Mouse (Mus musculus) forebrain, embryonic 10.5 days (tissue): ENCODE results near the gene Acap2. TPM values are rescaled to one million over a fixed set of nuclear protein-coding genes. Genes with fewer than 3 reads are reported as not detected.

Experiments
- DNase-seq: peaks from one replicate; pipeline ENCODE4 v3.0.0-alpha.2; 2017; ENCODE audit warnings: low spot score; ENCODE audit errors: extremely low spot score
- H3K27ac ChIP-seq: fragments of 300-500 bp; sonication (generic); 2 replicates; pipeline ENCODE4 v1.5.1; 2016; ENCODE audit warnings: mild to moderate bottlenecking
- H3K27me3 ChIP-seq: fragments of 300-500 bp; sonication (generic); 2 replicates; pipeline ENCODE4 v1.6.1; 2016; ENCODE audit warnings: mild to moderate bottlenecking; ENCODE audit not compliant: poor library complexity, severe bottlenecking
- H3K36me3 ChIP-seq: fragments of 300-500 bp; sonication (generic); replicated peaks from 2 replicates; pipeline ENCODE4 v1.6.1; 2016; ENCODE audit warnings: mild to moderate bottlenecking, moderate library complexity
- H3K4me1 ChIP-seq: fragments of 300-500 bp; sonication (generic); 2 replicates; pipeline ENCODE4 v1.6.1; 2016
- H3K4me3 ChIP-seq: fragments of 300-500 bp; sonication (generic); 2 replicates; pipeline ENCODE4 v1.5.1; 2016; ENCODE audit warnings: mild to moderate bottlenecking, moderate library complexity
- H3K9me3 ChIP-seq: fragments of 300-500 bp; sonication (generic); 2 replicates; pipeline ENCODE4 v1.6.1; 2016; ENCODE audit warnings: mild to moderate bottlenecking, moderate library complexity
- WGBS: fragments of 180-500 bp; shearing (Covaris S2); methylation state at CpG from one replicate; pipeline ENCODE4 v1.1.7; 2016; 5-methylcytosine and 5-hydroxymethylcytosine counted together
- polyA plus RNA-seq: library from polyadenylated mRNA; unstranded; fragments of >200 nt; fragmentation: Nextera tagmentation; extraction: Ambion mirVana; gene quantifications from 2 replicates; pipeline ENCODE4 v1.2.1, GENCODE M21; 2016

Acap2 gene
- polyA plus RNA-seq, 1 experiment from 2014 or later, result 18.4 TPM

- H3K36me3 ChIP-seq, result no peaks in the 10 kb centered on the region
- H3K27ac ChIP-seq, result no peak overlapping the region
- H3K27me3 ChIP-seq, result no peaks in the 10 kb centered on the region
- H3K9me3 ChIP-seq, result no peaks in the 10 kb centered on the region
- H3K4me1 ChIP-seq, result peaks cover 18% of the 10 kb centered on the region
- no peak overlapping the region for H3K4me3 ChIP-seq
- no peak for DNase-seq
- WGBS, result 83% methylated on average over 8 of the region's 8 CpGs
These were observed 20.2 kb downstream of the Acap2 start for GRCm38 (mm10) chr16:31180843-31181242.

GRCm38 (mm10) chr16:31179384-31179783 lies 21.7 kb downstream of the Acap2 start:
- no peak overlapping the region for H3K4me3 ChIP-seq
- 78% methylated on average over 5 of the region's 5 CpGs for WGBS
- no peak overlapping the region for H3K27ac ChIP-seq
- H3K9me3 ChIP-seq, result no peaks in the 10 kb centered on the region
- peaks cover 9% of the 10 kb centered on the region for H3K4me1 ChIP-seq
- no peaks in the 10 kb centered on the region for H3K27me3 ChIP-seq
- H3K36me3 ChIP-seq, result no peaks in the 10 kb centered on the region
- DNase-seq, result no peak

GRCm38 (mm10) chr16:31174880-31175638 lies 26.0 kb downstream of the Acap2 start:
- no peak overlapping the region for H3K4me3 ChIP-seq
- WGBS, result 89% methylated on average over 9 of the region's 9 CpGs
- H3K4me1 ChIP-seq, result 0 out of 2 replicates have a peak, but pooled peaks cover 3% of the 10 kb centered on the region
- no peaks in the 10 kb centered on the region for H3K27me3 ChIP-seq
- no peak for DNase-seq
- H3K27ac ChIP-seq, result no peak overlapping the region
- no peaks in the 10 kb centered on the region for H3K9me3 ChIP-seq
- H3K36me3 ChIP-seq, result no peaks in the 10 kb centered on the region

GRCm38 (mm10) chr16:31172229-31172628 lies 28.8 kb downstream of the Acap2 start:
- WGBS, result 93% methylated on average over 3 of the region's 3 CpGs
- H3K27ac ChIP-seq, result no peak overlapping the region
- no peaks in the 10 kb centered on the region for H3K36me3 ChIP-seq

GRCm38 (mm10) chr16:31171418-31171817 lies 29.6 kb downstream of the Acap2 start:
- no peaks in the 10 kb centered on the region for H3K27me3 ChIP-seq
- no peaks in the 10 kb centered on the region for H3K36me3 ChIP-seq
- no peak overlapping the region for H3K27ac ChIP-seq
- H3K4me3 ChIP-seq, result no peak overlapping the region
- peaks cover 24% of the 10 kb centered on the region for H3K4me1 ChIP-seq
- no peaks in the 10 kb centered on the region for H3K9me3 ChIP-seq
- no peak for DNase-seq

More at GRCm38 (mm10) chr16:31172229-31172628, 28.8 kb downstream of the Acap2 start:
- H3K9me3 ChIP-seq, result no peaks in the 10 kb centered on the region
- DNase-seq, result no peak
- H3K4me3 ChIP-seq, result no peak overlapping the region
- H3K27me3 ChIP-seq, result no peaks in the 10 kb centered on the region
- H3K4me1 ChIP-seq, result peaks cover 17% of the 10 kb centered on the region

- Histone ChIP-seq H3K9me3 (no peaks in the 10 kb centered on the region), H3K27me3 (no peaks in the 10 kb centered on the region), H3K27ac (no peak overlapping the region), H3K36me3 (no peaks in the 10 kb centered on the region), H3K4me3 (no peak overlapping the region), H3K4me1 (peaks cover 35% of the 10 kb centered on the region)
- WGBS, result 94% methylated on average over 8 of the region's 8 CpGs
- no peak for DNase-seq
These were observed 30.7 kb downstream of the Acap2 start for GRCm38 (mm10) chr16:31170297-31170696.

GRCm38 (mm10) chr16:31169596-31169995 lies 31.4 kb downstream of the Acap2 start:
- H3K27me3 ChIP-seq, result no peaks in the 10 kb centered on the region
- DNase-seq, result no peak
- no peak overlapping the region for H3K4me3 ChIP-seq
- no peaks in the 10 kb centered on the region for H3K36me3 ChIP-seq
- no peaks in the 10 kb centered on the region for H3K9me3 ChIP-seq
- H3K4me1 ChIP-seq, result peaks cover 40% of the 10 kb centered on the region
- no peak overlapping the region for H3K27ac ChIP-seq

- Histone ChIP-seq H3K27ac (no peak overlapping the region), H3K27me3 (no peaks in the 10 kb centered on the region), H3K36me3 (peaks cover 1% of the 10 kb centered on the region; the same call in 1 of the 2 replicates), H3K9me3 (peaks cover 1% of the 10 kb centered on the region), H3K4me3 (no peak overlapping the region), H3K4me1 (peaks cover 40% of the 10 kb centered on the region)
- DNase-seq, result no peak
- 63% methylated on average over 7 of the region's 7 CpGs for WGBS
These were observed 33.1 kb downstream of the Acap2 start for GRCm38 (mm10) chr16:31167934-31168333.

GRCm38 (mm10) chr16:31167017-31167887 lies 33.8 kb downstream of the Acap2 start:
- no peak for DNase-seq
- 56% methylated on average over 10 of the region's 10 CpGs for WGBS
- Histone ChIP-seq H3K27ac (0 out of 2 replicates have a peak overlapping the region, but pooled peaks have one; percentile 35), H3K27me3 (no peaks in the 10 kb centered on the region), H3K36me3 (peaks cover 3% of the 10 kb centered on the region; the same call in 1 of the 2 replicates), H3K9me3 (peaks cover 4% of the 10 kb centered on the region), H3K4me1 (peaks cover 40% of the 10 kb centered on the region), H3K4me3 (no peak overlapping the region)

- H3K4me3 ChIP-seq, result no peak overlapping the region
- H3K27ac ChIP-seq, result peak overlapping the region; percentile 21; the same call in 1 of the 2 replicates
- H3K36me3 ChIP-seq, result peaks cover 3% of the 10 kb centered on the region; the same call in 1 of the 2 replicates
- H3K9me3 ChIP-seq, result peaks cover 4% of the 10 kb centered on the region
- peaks cover 40% of the 10 kb centered on the region for H3K4me1 ChIP-seq
- H3K27me3 ChIP-seq, result no peaks in the 10 kb centered on the region
- WGBS, result 66% methylated on average over 4 of the region's 4 CpGs
- DNase-seq, result no peak
These were observed 35.1 kb downstream of the Acap2 start for GRCm38 (mm10) chr16:31165907-31166306.

GRCm38 (mm10) chr16:31165467-31165866 lies 35.6 kb downstream of the Acap2 start:
- Histone ChIP-seq H3K27ac (no peak overlapping the region), H3K4me1 (peaks cover 40% of the 10 kb centered on the region), H3K9me3 (peaks cover 4% of the 10 kb centered on the region), H3K36me3 (peaks cover 3% of the 10 kb centered on the region; the same call in 1 of the 2 replicates), H3K27me3 (no peaks in the 10 kb centered on the region), H3K4me3 (no peak overlapping the region)
- DNase-seq, result no peak
- 81% methylated on average over 4 of the region's 4 CpGs for WGBS

GRCm38 (mm10) chr16:31164125-31164524 lies 36.9 kb downstream of the Acap2 start:
- Histone ChIP-seq H3K9me3 (peaks cover 4% of the 10 kb centered on the region), H3K4me3 (no peak overlapping the region), H3K27me3 (no peaks in the 10 kb centered on the region), H3K4me1 (peaks cover 37% of the 10 kb centered on the region), H3K27ac (no peak overlapping the region), H3K36me3 (peaks cover 8% of the 10 kb centered on the region)
- WGBS, result 91% methylated on average over 4 of the region's 4 CpGs
- DNase-seq, result no peak

- Histone ChIP-seq H3K4me1 (peaks cover 7% of the 10 kb centered on the region), H3K4me3 (no peak overlapping the region), H3K27me3 (no peaks in the 10 kb centered on the region), H3K36me3 (peaks cover 43% of the 10 kb centered on the region), H3K27ac (no peak overlapping the region), H3K9me3 (peaks cover 28% of the 10 kb centered on the region)
- DNase-seq, result no peak
- WGBS, result 87% methylated on average over 6 of the region's 6 CpGs
These were observed 40.6 kb downstream of the Acap2 start for GRCm38 (mm10) chr16:31160486-31160885.
